Mouse (Mus musculus) stomach, embryonic 15.5 days (tissue): ENCODE results near the gene Spata13. TPM values are rescaled to one million over a fixed set of nuclear protein-coding genes. Genes with fewer than 3 reads are reported as not detected.

Experiments used
- ATAC-seq: fragments of 200-750 bp; cut with Nextera tagmentation; 2 replicates; pipeline ENCODE4 v1.8.0; 2017; ENCODE audit warnings: low read depth, moderate number of reproducible peaks, moderate TSS enrichment; ENCODE audit not compliant: insufficient read depth, low FRiP score
- H3K27ac ChIP-seq: fragments of 300-500 bp; sonication (generic); 2 replicates; pipeline ENCODE4 v1.5.1; 2015; ENCODE audit warnings: mild to moderate bottlenecking, inconsistent platforms
- H3K27me3 ChIP-seq: fragments of 300-500 bp; sonication (generic); replicated peaks from 2 replicates; pipeline ENCODE4 v1.6.1; 2015; ENCODE audit warnings: inconsistent platforms
- H3K36me3 ChIP-seq: fragments of 300-500 bp; sonication (generic); 2 replicates; pipeline ENCODE4 v1.6.1; 2015; ENCODE audit warnings: inconsistent platforms
- H3K4me1 ChIP-seq: fragments of 300-500 bp; sonication (generic); 2 replicates; pipeline ENCODE4 v1.6.1; 2015; ENCODE audit warnings: inconsistent platforms
- H3K4me2 ChIP-seq: fragments of 300-500 bp; sonication (generic); 2 replicates; pipeline ENCODE4 v1.6.1; 2015; ENCODE audit warnings: mild to moderate bottlenecking, inconsistent platforms
- H3K4me3 ChIP-seq: fragments of 300-500 bp; sonication (generic); replicated peaks from 2 replicates; pipeline ENCODE4 v1.5.1; 2015; ENCODE audit warnings: inconsistent platforms
- H3K9ac ChIP-seq: fragments of 300-500 bp; sonication (generic); 2 replicates; pipeline ENCODE4 v1.6.1; 2015; ENCODE audit warnings: inconsistent platforms
- H3K9me3 ChIP-seq: fragments of 300-500 bp; sonication (generic); 2 replicates; pipeline ENCODE4 v1.6.1; 2016; ENCODE audit warnings: inconsistent platforms
- WGBS: fragments of 180-500 bp; shearing (Covaris S2); methylation state at CpG from one replicate; pipeline ENCODE4 v1.1.7; 2015; 5-methylcytosine and 5-hydroxymethylcytosine counted together
- polyA plus RNA-seq: library from polyadenylated mRNA; unstranded; fragments of >200 nt; fragmentation: Nextera tagmentation; extraction: Ambion mirVana; gene quantifications from 2 replicates; pipeline ENCODE4 v1.2.1, GENCODE M21; 2015

Gene Spata13
- polyA plus RNA-seq, 1 experiment from 2014 or later, result 21.5 TPM

DNA sequence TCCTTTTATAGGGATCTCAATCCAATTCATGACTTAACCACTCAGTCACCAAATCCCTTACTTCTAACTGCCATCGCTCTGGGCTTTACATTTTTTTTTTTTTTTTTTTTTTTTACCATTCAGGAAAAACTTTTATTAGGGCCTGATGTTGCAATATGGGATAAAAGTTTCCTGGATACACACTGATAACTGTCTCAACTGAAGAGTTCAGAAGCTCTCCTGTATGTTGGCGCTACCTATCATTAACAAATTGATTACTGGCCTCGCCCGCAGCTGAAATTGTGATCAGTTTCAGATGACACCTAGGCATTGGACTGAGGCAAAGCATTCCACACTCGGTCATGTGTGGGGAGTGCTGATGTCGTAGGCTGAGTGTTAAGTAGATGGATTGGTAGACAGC lies 7.3 kb downstream of the Spata13 start:
- no peaks in the 10 kb centered on the region for H3K36me3 ChIP-seq
- no peaks in the 10 kb centered on the region for H3K9me3 ChIP-seq
- WGBS, result 82% methylated on average over 6 of the region's 6 CpGs
- H3K27me3 ChIP-seq, result no peaks in the 10 kb centered on the region; the same call in 1 of the 2 replicates
- no peak overlapping the region for H3K4me3 ChIP-seq
- no peak overlapping the region for H3K27ac ChIP-seq
- no peak for ATAC-seq
- H3K4me2 ChIP-seq, result no peak overlapping the region
- H3K9ac ChIP-seq, result no peak overlapping the region
- H3K4me1 ChIP-seq, result no peaks in the 10 kb centered on the region

DNA sequence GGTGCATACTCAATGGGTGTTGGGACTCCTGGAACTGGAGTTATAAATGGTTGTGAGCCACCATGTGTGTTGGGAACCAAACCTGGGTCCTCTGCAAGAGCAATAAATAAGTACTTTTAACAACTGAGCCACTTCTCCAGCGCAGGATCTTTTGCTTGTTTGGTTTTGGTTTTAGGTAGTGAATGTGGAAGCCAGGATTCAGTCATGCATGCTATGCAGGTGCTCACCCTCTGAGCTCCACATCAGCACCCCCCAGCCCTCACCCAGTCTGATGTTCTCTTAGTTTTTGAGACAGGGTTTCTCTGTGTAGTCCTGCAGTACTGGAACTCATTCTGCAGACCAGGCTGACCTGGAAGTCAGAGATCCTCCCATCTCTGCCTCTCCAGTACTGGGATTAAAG lies 8.3 kb downstream of the Spata13 start:
- Histone ChIP-seq H3K4me3 (no peak overlapping the region), H3K27me3 (no peaks in the 10 kb centered on the region; the same call in 1 of the 2 replicates), H3K9ac (no peak overlapping the region), H3K27ac (no peak overlapping the region), H3K4me1 (no peaks in the 10 kb centered on the region), H3K9me3 (no peaks in the 10 kb centered on the region), H3K4me2 (no peak overlapping the region), H3K36me3 (no peaks in the 10 kb centered on the region)
- WGBS, result 91% methylated on average over 1 of the region's 1 CpGs
- ATAC-seq, result no peak

DNA sequence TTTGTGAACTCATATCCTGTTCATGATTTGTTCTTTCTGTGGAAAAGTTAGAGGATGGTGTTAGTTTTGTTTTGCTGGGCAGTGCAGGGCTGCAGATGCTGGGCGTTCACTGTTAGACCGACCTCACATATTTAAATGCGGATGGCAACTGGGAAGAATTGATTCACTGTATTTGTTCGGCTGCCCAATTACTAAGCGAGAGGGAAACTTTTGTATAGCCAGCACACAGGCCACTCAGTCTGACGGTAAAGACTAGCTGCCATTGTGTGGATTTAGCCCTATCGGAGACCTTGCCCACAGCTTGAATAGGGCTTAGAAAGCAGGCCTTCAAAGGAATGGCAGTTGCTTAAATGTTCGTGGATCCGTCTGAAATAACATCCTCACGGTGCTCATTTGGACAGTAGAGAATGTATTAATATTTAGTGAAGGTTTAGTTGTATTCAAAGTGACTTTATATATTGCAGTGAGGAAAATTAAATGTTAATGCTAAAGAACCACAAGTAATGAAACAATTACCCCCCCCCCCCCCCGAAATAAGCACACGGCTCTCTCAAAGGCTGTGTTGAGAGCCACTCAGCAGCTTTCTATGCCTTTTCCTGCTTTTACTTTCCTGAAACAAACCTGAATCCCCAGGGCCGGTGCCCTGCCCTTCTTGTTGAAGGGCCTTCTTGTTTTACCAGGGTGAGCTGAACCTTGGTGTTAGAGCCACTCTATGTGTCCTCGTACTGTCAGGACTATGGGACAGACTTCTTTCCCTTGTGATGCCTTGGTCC lies 9.5 kb downstream of the Spata13 start:
- ATAC-seq, result no peak
- WGBS, result 76% methylated on average over 14 of the region's 14 CpGs

DNA sequence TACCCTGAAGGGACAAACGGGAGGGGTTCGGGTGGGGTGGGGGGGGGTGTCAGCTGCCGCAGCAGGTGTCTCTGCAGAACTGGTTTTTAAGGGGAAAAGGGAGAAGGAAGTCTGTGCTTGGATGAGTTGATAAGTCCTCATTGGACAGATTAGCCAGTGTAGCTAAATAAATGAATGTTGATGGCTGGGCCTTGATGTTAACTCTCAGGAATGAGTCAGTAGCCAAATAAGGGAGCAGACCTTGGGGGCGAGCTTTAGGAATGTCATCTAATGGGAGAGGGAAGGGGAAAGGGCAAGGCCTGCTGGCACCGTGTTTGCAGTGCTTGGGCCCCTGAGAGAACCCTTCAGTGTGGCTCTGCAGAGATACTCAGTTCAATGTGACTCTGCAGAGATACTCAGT lies 12.6 kb downstream of the Spata13 start:
- Histone ChIP-seq H3K36me3 (no peaks in the 10 kb centered on the region), H3K9me3 (no peaks in the 10 kb centered on the region), H3K4me2 (no peak overlapping the region), H3K4me3 (no peak overlapping the region), H3K27me3 (no peaks in the 10 kb centered on the region), H3K4me1 (no peaks in the 10 kb centered on the region), H3K27ac (no peak overlapping the region), H3K9ac (no peak overlapping the region)
- ATAC-seq, result 0 out of 2 replicates have a peak, but pooled peaks have one; percentile 33
- WGBS, result 65% methylated on average over 5 of the region's 5 CpGs

More for the DNA sequence above, 9.5 kb downstream of the Spata13 start:
- no peaks in the 10 kb centered on the region for H3K36me3 ChIP-seq
- H3K9ac ChIP-seq, result no peak overlapping the region
- no peaks in the 10 kb centered on the region for H3K4me1 ChIP-seq
- no peaks in the 10 kb centered on the region for H3K9me3 ChIP-seq
- H3K27ac ChIP-seq, result no peak overlapping the region
- H3K27me3 ChIP-seq, result no peaks in the 10 kb centered on the region
- H3K4me2 ChIP-seq, result no peak overlapping the region
- H3K4me3 ChIP-seq, result no peak overlapping the region

DNA sequence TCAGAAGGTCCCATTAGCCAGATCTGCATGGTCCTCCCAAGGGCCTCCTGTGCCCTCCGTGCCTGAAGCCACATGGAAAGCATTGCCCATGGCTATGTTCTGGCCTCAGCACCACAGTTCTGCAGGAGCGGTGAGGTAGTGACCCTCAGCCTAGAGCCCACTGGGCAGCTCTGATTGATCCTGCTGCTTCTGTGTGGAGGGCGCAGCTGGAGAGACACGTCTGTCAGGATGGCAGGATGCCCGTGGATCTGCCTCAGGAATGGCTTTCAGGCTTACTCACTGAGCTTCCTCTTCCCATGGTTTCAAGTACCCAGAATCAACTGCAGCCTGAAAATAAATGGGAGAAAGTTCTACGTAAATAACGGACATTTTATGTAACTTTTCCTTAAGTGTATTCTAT lies 14.1 kb downstream of the Spata13 start:
- H3K27me3 ChIP-seq, result no peaks in the 10 kb centered on the region
- H3K4me2 ChIP-seq, result no peak overlapping the region
- no peak for ATAC-seq
- H3K27ac ChIP-seq, result no peak overlapping the region
- no peak overlapping the region for H3K4me3 ChIP-seq
- H3K4me1 ChIP-seq, result no peaks in the 10 kb centered on the region
- 87% methylated on average over 7 of the region's 7 CpGs for WGBS
- H3K9me3 ChIP-seq, result no peaks in the 10 kb centered on the region
- no peaks in the 10 kb centered on the region for H3K36me3 ChIP-seq
- no peak overlapping the region for H3K9ac ChIP-seq

DNA sequence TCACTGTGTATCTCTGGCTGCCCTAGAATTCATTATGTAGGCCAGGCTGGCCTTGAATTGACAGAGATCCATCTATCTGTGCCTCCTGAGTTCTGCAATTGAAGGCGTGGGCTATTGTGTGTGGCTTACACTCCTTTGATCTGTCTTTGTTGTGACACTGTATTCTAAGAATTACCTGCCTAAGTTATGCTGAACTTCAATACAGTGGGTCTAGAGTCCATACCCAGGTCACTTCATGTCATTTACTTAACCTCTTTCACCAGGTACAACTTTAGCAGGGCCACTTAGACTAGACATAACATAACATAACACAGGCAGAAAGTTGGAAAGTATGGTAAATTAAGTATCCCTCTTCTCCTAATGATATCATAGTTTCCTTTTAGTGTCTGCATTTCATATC lies 15.2 kb downstream of the Spata13 start:
- no peaks in the 10 kb centered on the region for H3K36me3 ChIP-seq
- H3K4me3 ChIP-seq, result no peak overlapping the region
- WGBS, result 80% methylated on average over 1 of the region's 1 CpGs

DNA sequence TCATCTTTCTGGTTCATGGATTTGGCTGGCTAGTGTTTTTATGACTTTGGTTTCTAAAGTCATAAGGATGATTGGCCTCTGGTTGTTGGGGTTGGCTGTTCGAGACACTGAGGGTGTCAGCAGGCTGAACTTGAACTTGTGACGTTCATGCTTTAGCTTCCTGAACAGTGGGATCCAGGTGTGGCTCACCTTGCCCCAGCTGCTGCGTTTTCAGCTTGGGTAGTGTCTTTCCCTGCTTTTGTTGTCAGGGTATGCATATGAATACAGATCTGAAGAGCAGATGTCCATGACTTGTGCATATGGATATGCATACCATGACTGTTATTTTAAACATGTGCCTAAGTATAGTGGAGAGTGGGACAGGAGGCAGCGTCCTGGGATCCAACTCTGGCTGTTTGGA lies 19.4 kb downstream of the Spata13 start:
- H3K9ac ChIP-seq, result no peak overlapping the region
- no peak overlapping the region for H3K4me2 ChIP-seq
- no peaks in the 10 kb centered on the region for H3K36me3 ChIP-seq
- no peaks in the 10 kb centered on the region for H3K27me3 ChIP-seq
- H3K4me1 ChIP-seq, result peaks cover 14% of the 10 kb centered on the region; the same call in 1 of the 2 replicates
- WGBS, result 71% methylated on average over 4 of the region's 4 CpGs
- H3K4me3 ChIP-seq, result no peak overlapping the region
- H3K27ac ChIP-seq, result no peak overlapping the region
- no peak for ATAC-seq
- H3K9me3 ChIP-seq, result no peaks in the 10 kb centered on the region

More for the DNA sequence above, 15.2 kb downstream of the Spata13 start:
- no peak for ATAC-seq
- Histone ChIP-seq H3K9ac (no peak overlapping the region), H3K4me1 (no peaks in the 10 kb centered on the region), H3K9me3 (no peaks in the 10 kb centered on the region), H3K27ac (no peak overlapping the region), H3K4me2 (no peak overlapping the region), H3K27me3 (no peaks in the 10 kb centered on the region)

DNA sequence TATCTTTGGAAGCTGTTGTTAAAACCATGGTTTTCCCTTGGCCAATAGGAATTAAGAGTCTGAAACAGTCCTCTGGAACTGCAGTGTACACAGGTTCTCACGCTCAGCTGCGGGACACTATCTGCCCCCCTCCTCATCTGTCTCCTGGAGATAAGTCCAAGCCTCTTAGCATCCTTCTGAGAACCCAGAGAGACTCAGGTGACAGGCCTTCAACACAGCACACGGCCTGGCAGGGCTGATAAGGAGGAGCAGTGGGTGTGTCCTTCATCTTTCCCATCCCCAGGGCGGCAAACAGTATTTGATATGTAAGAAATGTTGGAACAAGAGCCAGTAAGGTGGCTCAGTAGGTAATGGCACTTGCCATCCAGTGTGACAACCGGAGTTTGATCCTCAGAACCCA lies 20.2 kb downstream of the Spata13 start:
- no peaks in the 10 kb centered on the region for H3K9me3 ChIP-seq
- no peaks in the 10 kb centered on the region for H3K36me3 ChIP-seq
- no peak overlapping the region for H3K4me2 ChIP-seq
- H3K4me3 ChIP-seq, result no peak overlapping the region
- WGBS, result 69% methylated on average over 5 of the region's 5 CpGs
- no peak overlapping the region for H3K27ac ChIP-seq
- ATAC-seq, result peak; percentile 96
- no peaks in the 10 kb centered on the region for H3K27me3 ChIP-seq
- H3K9ac ChIP-seq, result no peak overlapping the region
- H3K4me1 ChIP-seq, result peaks cover 14% of the 10 kb centered on the region; the same call in 1 of the 2 replicates

DNA sequence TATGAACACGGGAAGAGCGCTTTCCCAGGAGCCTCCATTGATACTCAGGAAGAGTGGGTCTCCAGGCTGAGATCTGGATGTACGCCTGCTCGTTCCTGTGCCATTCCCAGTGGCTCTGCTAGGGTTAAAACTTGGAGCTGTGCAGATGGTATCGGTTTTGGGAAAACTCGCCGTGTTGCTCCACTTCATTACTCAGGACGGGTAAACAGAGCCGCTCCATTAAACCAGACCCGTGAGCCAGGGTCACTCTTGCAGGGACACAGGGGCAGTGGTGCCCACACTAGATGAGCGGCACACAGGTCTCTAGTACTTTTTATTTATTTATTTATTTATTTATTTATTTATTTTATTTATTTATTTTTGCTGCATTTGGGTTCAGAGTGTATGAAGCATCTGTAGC lies 20.9 kb downstream of the Spata13 start:
- no peaks in the 10 kb centered on the region for H3K9me3 ChIP-seq
- no peaks in the 10 kb centered on the region for H3K36me3 ChIP-seq
- no peak for ATAC-seq
- H3K4me2 ChIP-seq, result no peak overlapping the region
- no peak overlapping the region for H3K27ac ChIP-seq
- WGBS, result 72% methylated on average over 11 of the region's 11 CpGs
- no peak overlapping the region for H3K4me3 ChIP-seq
- peaks cover 14% of the 10 kb centered on the region; the same call in 1 of the 2 replicates for H3K4me1 ChIP-seq
- H3K27me3 ChIP-seq, result no peaks in the 10 kb centered on the region
- no peak overlapping the region for H3K9ac ChIP-seq

DNA sequence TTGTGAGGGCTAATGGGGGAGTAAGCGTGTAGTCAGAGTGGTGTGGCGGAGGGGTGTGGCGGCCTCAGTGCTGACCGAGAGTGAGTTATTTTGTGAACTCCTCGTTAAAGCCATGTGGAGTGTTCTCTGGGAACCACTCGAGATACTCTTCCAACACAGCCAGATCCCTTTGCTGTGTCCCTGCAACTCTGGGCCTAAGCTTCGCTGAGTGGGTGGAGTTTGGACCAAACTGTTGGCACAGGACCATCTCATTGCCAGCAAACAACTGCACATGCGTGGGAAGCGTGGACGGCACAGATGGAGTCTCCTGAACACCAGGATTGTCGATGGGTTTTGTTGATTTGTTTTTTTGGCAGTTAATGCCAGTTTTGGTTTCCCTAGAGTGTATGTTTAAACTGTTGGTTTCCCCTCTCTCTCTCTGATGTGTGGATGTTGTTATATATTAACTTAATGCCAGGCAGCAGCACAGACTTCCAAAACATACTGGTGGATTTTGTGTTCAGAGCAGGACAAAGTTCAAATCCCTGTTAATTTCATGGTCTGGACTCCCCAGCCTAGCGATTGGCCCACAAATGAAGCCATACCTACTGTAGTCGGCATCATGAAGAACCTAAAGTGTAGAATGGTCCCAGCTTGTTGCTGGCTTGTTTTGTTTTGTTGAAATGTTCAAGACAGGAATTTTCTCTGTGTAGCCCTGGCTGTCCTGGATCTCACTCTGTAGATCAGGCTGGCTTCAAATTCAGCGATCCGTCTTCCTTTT lies 22.3 kb downstream of the Spata13 start:
- Histone ChIP-seq H3K36me3 (no peaks in the 10 kb centered on the region), H3K4me3 (no peak overlapping the region), H3K27ac (peak overlapping the region; percentile 61), H3K4me2 (no peak overlapping the region), H3K9me3 (no peaks in the 10 kb centered on the region), H3K4me1 (peaks cover 14% of the 10 kb centered on the region; the same call in 1 of the 2 replicates), H3K9ac (no peak overlapping the region), H3K27me3 (no peaks in the 10 kb centered on the region)
- peak; percentile 24; the same call in 1 of the 2 replicates for ATAC-seq
- WGBS, result 69% methylated on average over 15 of the region's 15 CpGs

DNA sequence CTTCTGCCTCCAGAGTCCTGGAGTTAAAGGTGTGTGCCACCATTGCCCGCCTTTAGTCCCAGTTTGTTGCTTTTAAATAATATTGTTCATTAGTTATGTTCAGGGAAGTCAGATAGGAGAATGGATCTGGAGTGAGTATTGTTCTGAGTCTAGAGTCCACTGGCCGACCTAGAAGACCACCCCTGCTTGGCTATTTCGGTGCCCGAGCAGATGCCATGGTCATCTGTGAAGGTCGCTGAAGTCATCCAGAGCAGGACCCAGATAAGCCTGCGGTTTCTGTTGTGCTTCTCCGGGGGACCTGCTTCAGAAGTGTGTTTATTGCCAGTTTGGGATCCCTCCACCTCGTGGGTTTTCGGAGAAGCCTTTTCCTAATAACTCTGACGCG lies 22.9 kb downstream of the Spata13 start:
- peaks cover 14% of the 10 kb centered on the region; the same call in 1 of the 2 replicates for H3K4me1 ChIP-seq
- ATAC-seq, result no peak
- WGBS, result 82% methylated on average over 11 of the region's 11 CpGs
- H3K27me3 ChIP-seq, result no peaks in the 10 kb centered on the region
- H3K36me3 ChIP-seq, result no peaks in the 10 kb centered on the region
- no peaks in the 10 kb centered on the region for H3K9me3 ChIP-seq
- H3K4me2 ChIP-seq, result no peak overlapping the region
- H3K27ac ChIP-seq, result 0 out of 2 replicates have a peak overlapping the region, but pooled peaks have one; percentile 61
- no peak overlapping the region for H3K9ac ChIP-seq
- H3K4me3 ChIP-seq, result no peak overlapping the region

DNA sequence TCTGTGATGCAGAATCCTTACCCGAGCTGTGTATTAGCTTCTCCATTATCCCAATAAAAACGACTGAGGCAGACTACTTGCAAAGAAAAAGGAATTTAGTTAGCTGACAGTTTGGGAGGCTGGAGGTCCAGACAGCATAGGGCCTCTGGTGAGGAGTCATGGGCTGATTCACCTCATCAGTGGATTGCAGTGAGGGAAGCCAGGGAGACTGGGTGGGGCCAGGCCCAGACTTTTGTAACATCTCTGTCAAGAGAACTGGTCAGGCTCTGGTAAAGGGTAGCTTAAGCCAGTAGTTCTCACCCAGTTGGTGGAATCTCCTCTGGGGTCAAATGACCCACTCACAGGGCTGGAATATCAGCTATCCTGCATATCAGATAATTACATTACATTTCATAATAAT lies 24.1 kb downstream of the Spata13 start:
- Histone ChIP-seq H3K36me3 (no peaks in the 10 kb centered on the region), H3K4me3 (no peak overlapping the region), H3K27ac (no peak overlapping the region), H3K27me3 (no peaks in the 10 kb centered on the region), H3K9ac (no peak overlapping the region), H3K4me1 (peaks cover 14% of the 10 kb centered on the region; the same call in 1 of the 2 replicates), H3K4me2 (no peak overlapping the region), H3K9me3 (no peaks in the 10 kb centered on the region)
- WGBS, result 76% methylated on average over 2 of the region's 2 CpGs
- ATAC-seq, result no peak
